Mouse (Mus musculus) heart, postnatal 4 days (tissue): ENCODE data around the gene Neu1. TPM values are rescaled to one million over a fixed set of nuclear protein-coding genes. Genes with fewer than 3 reads are reported as not detected.
"Not testable (repeated sequence)": the region's sequence is repeated elsewhere in the genome, so short reads cannot be mapped to it uniquely, and the experiment has no call there.

Experiments
- DNase-seq: peaks from one replicate; pipeline ENCODE4 v3.0.0; 2021
- total RNA-seq, 2 experiments: library from RNA; stranded (reverse); gene quantifications; 2 replicates each; pipeline ENCODE4 v1.2.3; 2021

Neu1 gene
- total RNA-seq, result 10 to 100 TPM; 10.1 to 11.7 TPM

GRCm38 (mm10) chr17:34931061-34931734 lies at the start of gene Neu1:
Gene Neu1, plus strand, starts transcription at chr17:34931253.
- DNase-seq, result peak; percentile 99

- DNase-seq, result no peak
Measured at GRCm38 (mm10) chr17:34881683-34882310, 49.3 kb upstream of the Neu1 start, which contains the start of gene Gm20547. Gene Gm20547, minus strand, starts transcription at chr17:34882042.

- no peak for DNase-seq
Measured at GRCm38 (mm10) chr17:34883332-34883731, 47.7 kb upstream of the Neu1 start.

GRCm38 (mm10) chr17:34884704-34885103 lies 46.3 kb upstream of the Neu1 start:
- no peak for DNase-seq

GRCm38 (mm10) chr17:34885615-34886014 lies 45.4 kb upstream of the Neu1 start:
- DNase-seq, result no peak

- no peak for DNase-seq
Measured at GRCm38 (mm10) chr17:34887942-34888341, 43.1 kb upstream of the Neu1 start.

- no peak for DNase-seq
Measured at GRCm38 (mm10) chr17:34890074-34890743, 40.8 kb upstream of the Neu1 start.

- DNase-seq, result no peak
Measured at GRCm38 (mm10) chr17:34891377-34891776, 39.7 kb upstream of the Neu1 start.

- DNase-seq, result no peak
Measured at GRCm38 (mm10) chr17:34893072-34893824, 37.8 kb upstream of the Neu1 start.

GRCm38 (mm10) chr17:34894074-34894597 lies 36.9 kb upstream of the Neu1 start:
- DNase-seq, result peak; percentile 96

GRCm38 (mm10) chr17:34894801-34895530 lies 36.1 kb upstream of the Neu1 start:
- DNase-seq, result peak; percentile 57

GRCm38 (mm10) chr17:34895724-34896123 lies 35.3 kb upstream of the Neu1 start:
- no peak for DNase-seq

GRCm38 (mm10) chr17:34896366-34896765 lies 34.7 kb upstream of the Neu1 start:
- no peak for DNase-seq

- DNase-seq, result peak; percentile 55
Measured at GRCm38 (mm10) chr17:34897373-34898159, 33.5 kb upstream of the Neu1 start.

GRCm38 (mm10) chr17:34898160-34898586 lies 32.9 kb upstream of the Neu1 start, which contains the start of the genes C2 and Ehmt2:
Gene C2, minus strand, starts transcription at chr17:34898265.
Gene Ehmt2, plus strand, starts transcription at chr17:34898469.
- peak; percentile 82 for DNase-seq

- DNase-seq, result no peak
Measured at GRCm38 (mm10) chr17:34898706-34899052, 32.4 kb upstream of the Neu1 start.

GRCm38 (mm10) chr17:34899053-34899889 lies 31.8 kb upstream of the Neu1 start:
- DNase-seq, result peak; percentile 50

- no peak for DNase-seq
Measured at GRCm38 (mm10) chr17:34899890-34900243, 31.2 kb upstream of the Neu1 start.

GRCm38 (mm10) chr17:34900826-34901225 lies 30.2 kb upstream of the Neu1 start:
- not testable (repeated sequence) for DNase-seq

- not testable (repeated sequence) for DNase-seq
Measured at GRCm38 (mm10) chr17:34901948-34902347, 29.1 kb upstream of the Neu1 start.
